Mouse (Mus musculus): ENCODE measurements around the gene Fibp. TPM values are rescaled to one million over a fixed set of nuclear protein-coding genes. Genes with fewer than 3 reads are reported as not detected.

The Fibp gene
- total RNA-seq (2021): 10 to 100 TPM; 35.2 to 41.5 TPM
- long read RNA-seq, experiment 1, transcript Fibp-205 (10 exons, 1,209 nt): major isoform, 9 of 26 reads
- long read RNA-seq, experiment 1, partial matches to known transcripts: 11 of 26 reads
- long read RNA-seq, experiment 1, other reads (novel, unspliced or antisense): 3 of 26 reads
- long read RNA-seq, experiment 2, transcript Fibp-205 (10 exons, 1,209 nt): major isoform, 9 of 22 reads
- long read RNA-seq, experiment 2, partial matches to known transcripts: 13 of 22 reads
- long read RNA-seq, experiment 2, other reads (novel, unspliced or antisense): 0 of 22 reads

GRCm38 (mm10) chr19:5460465-5460911, at the start of gene Fibp:
Gene Fibp, plus strand, starts transcription at chr19:5460615.
- intact Hi-C loops (cut with DNase I): loop anchor here (5.0 kb wide), 1 partner anchor 107 kb away; the partner anchor contains the start of gene Ap5b1
- DNase-seq: peak; percentile 78 to 89

DNA sequence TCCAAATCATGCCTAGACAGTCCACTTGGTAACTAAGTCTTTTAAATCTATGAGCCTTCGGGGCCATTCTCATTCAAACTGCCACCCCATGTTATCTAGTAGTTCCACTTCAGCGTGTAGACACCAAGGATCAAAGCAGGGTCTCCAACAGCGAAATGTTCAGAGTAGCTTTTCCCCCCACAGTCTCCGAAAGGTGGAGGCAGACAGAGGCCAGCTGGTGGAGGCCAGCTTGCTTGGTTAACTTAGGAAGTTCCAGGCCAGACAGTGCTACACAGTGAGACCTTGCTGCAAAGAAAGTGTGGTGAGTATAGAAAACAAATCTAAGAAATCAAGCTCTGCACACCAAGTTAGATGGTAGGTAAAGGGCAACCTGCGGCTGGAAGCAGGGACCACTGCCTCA, 49.8 kb upstream of the Fibp start:
- no peak for DNase-seq
- intact Hi-C loops (cut with DNase I): no loop called here

- intact Hi-C loops (cut with DNase I): no loop called here
- DNase-seq: no peak
These were observed 48.5 kb upstream of the Fibp start for GRCm38 (mm10) chr19:5411961-5412360.

GRCm38 (mm10) chr19:5413840-5414239, 46.6 kb upstream of the Fibp start:
- intact Hi-C loops (cut with DNase I): no loop called here
- no peak for DNase-seq

GRCm38 (mm10) chr19:5414534-5414957, 45.9 kb upstream of the Fibp start:
- DNase-seq: no peak
- intact Hi-C loops (cut with DNase I): no loop called here

GRCm38 (mm10) chr19:5418750-5419466, 41.5 kb upstream of the Fibp start:
- intact Hi-C loops (cut with DNase I): no loop called here
- DNase-seq: no peak

GRCm38 (mm10) chr19:5419630-5420029, 40.8 kb upstream of the Fibp start:
- intact Hi-C loops (cut with DNase I): no loop called here
- no peak for DNase-seq

DNA sequence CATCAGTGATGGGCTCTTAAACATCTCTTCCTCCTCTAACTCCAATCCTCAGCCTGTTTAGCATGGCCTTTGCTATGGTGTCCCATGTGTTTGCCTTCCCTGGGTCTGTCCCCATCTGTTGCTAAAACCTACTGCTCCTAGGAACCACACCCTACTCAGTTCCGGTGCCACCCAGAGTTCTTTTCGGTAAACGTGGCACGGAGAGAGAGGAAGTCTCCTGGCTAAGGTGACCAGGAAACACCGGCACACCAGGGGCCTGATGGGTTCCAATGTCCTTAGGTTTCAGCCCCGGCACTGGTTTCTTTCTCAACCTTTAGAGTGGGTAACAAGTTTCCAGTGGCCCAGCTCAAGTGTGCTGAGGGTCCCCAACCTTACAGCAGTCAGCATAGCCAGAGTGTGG, 39.8 kb upstream of the Fibp start:
- intact Hi-C loops (cut with DNase I): no loop called here
- no peak for DNase-seq

GRCm38 (mm10) chr19:5421784-5422183, 38.6 kb upstream of the Fibp start:
- intact Hi-C loops (cut with DNase I): no loop called here
- DNase-seq: no peak

GRCm38 (mm10) chr19:5422267-5422666, 38.1 kb upstream of the Fibp start:
- no peak for DNase-seq
- intact Hi-C loops (cut with DNase I): no loop called here

DNA sequence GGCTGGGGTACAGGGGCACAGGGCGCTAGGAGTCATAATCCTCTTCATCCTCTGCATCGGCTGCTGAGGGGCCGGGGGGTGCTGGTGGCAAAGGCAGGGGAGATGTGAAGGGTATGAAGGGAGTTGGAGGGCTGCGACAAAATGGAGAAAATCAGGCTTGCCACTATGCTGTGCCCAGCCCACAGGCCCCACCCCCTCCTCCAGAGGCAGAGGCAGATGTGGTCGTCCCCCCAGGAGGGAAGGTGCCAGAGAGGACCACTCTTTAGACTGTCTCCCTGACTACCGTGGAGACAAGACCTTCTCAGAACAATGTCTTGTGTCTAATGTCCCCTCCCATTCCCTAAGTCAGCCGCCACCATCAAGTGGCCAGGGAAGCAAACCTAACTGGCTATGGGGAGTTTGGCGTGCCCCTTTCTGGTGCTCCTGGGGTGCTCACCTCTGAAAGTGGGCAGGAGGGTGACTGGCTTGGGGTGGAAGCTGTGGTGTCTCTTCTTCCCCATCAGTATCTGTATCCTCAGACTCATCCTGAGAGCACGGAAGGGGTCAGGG, 37.4 kb upstream of the Fibp start:
- DNase-seq: no peak
- intact Hi-C loops (cut with DNase I): no loop called here

DNA sequence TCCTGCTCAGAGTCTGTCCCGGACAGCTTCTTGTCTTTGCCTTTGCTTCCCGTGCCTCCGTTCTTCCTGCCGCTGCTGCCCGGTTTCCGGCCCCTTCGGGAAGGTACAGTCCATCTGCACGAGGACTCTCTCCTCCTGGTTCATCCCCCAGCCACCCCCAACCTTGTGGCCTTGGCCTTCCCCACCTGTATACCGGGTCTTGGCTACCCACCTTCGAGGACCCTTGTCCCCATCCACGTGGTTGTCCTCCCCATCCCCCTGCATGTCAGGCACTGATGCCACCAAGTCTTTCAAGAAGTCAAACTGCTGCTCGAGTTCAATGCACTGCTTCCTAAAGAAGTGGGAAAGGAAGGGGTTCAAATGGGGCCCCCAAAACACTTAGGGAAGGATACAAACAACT, 36.9 kb upstream of the Fibp start:
- intact Hi-C loops (cut with DNase I): no loop called here
- DNase-seq: no peak

DNA sequence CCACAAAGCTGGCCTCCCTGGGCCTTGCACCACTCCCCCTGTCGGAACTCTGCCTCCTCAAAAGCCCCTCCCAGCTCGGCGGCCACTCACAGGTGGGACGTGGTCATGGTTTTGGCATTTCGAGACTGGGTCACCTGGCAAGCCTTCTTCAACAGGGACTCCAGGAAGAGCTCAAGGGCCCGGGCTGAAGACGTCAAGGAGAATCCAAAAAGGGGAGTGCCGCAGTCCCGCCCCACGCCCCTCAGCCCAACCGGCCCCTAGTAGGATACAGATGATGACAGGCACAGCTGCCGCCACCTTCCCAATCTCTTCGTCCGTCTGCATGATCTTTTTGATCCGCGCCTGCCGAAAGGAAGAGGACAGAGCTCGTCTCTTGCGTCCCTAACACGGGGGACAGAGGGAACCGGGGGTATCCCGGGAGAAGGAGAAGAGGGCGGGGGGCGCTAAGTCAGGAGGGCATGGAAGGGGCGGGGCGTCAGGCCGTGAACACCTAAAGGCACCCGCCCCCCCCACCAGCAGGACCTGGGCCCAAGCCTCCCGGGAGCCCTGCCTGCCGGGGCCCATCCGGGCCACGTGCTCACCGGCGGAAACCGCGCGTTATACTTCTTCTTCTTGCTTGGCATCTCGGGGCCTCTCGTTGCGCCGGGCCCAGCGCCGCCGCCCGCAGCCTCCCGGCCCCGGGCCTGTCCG, 36.2 kb upstream of the Fibp start:
- intact Hi-C loops (cut with DNase I): no loop called here

DNA sequence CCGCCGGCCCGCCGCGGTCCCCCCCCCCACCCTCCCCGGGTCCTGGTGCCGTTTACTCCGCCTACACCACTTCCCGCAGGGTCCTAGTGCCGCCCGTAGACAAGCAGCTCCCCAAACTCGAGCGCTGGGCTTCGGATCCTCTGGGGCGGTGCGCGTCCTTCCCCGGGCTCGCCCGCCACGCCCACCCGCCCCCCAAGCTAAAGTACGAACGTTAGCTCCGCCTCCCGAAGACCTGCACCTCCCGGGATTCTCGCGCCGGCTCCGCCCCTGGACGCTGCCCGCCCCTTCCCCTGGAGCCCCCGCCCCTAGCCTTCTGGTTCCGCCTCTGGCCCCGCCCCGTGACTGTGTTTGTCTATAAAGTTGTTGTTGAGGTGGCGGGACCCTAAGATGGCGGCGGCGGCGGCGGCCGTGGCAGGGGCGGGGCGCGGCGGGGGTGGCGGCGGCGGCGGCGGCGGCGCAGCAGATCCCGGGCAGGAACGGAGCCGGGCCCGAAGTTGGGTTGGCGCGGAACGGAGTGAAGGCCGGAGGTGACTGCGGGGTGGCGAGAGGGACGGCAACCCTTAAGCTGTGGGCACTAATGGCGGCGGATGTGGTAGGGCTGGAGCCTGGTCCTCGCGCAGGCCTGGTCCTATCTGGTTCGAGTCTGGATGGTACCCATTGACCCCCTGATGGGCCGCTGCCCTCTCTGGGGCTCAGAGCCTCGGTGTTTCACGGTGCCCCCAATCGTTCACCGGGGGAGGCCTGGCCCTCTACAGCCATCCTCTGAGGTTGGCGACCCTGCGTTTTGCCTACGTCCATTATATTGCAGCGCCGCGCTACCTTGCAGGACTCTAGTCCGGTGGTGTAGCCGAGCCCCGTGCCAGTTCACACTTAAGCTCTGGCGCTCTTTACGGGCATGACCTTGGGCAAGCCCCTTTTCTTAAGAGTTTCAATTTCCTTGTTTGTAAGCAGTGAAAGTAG, 35.4 kb upstream of the Fibp start, which contains the start of the genes Drap1 and AI837181:
Gene Drap1 (minus strand): TSS at position 198 of the 960 bp plus-strand sequence.
Gene AI837181 (plus strand): TSS at position 363 of the 960 bp plus-strand sequence.
- intact Hi-C loops (cut with DNase I): no loop called here

More for the DNA sequence above, 36.2 kb upstream of the Fibp start:
- DNase-seq: peak; percentile 65 to 73

GRCm38 (mm10) chr19:5425906-5426565, 34.4 kb upstream of the Fibp start:
- intact Hi-C loops (cut with DNase I): no loop called here
- no peak for DNase-seq

More for the DNA sequence above, 35.4 kb upstream of the Fibp start, which contains the start of the genes Drap1 and AI837181:
- peak; percentile 90 to 95 for DNase-seq

DNA sequence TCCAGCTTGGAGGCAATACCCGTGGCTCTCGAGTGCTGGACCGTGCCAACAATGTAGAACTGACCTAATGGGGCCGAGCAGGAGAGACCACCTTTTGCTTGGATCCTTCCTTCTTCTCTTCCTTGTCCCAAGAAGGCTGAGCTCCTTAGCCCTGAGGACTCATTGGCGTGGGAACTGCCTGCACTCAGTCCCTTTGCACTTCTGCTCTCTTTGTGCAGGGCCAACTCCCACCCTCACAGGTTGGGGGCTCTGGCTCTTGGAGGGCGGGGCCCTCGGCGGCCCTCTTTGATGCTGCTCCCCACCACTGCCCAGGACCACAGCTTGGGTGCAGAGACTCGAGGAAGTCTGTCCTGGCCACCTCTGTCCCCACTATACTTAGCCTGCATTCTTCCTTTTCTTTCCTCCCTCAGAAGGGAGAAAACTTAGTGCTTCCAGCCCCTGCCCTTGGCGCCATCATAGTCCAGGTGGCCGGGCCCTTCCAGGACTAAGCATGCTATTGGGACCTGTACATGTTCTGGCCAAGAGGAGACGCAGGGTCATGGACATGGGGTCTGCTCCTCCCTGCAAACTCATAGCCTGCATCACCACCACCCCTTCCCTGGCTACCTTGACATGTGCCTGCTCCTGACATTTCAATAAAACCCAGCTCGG, 33.6 kb upstream of the Fibp start:
- intact Hi-C loops (cut with DNase I): no loop called here

DNA sequence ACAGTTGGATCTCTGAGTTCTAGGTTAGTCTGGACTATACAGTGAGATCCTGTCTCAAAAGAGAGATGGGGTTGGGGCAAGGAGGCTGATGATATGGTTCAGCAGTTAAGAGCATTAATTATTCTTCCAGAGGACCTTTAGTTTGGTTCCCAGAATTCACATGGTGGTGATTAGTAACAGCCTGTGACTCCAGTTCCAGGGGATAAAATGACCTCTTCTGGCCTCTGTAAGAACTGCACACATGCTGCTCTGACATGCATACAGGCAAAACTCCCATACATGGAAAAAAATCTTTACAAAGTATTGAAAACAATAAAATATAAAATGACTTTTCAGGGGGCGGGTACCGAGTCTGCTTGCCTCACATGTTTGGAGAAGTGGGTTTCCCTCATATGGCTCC, 32.3 kb upstream of the Fibp start:
- intact Hi-C loops (cut with DNase I): no loop called here
- no peak for DNase-seq

More for the DNA sequence above, 33.6 kb upstream of the Fibp start:
- DNase-seq: no peak

DNA sequence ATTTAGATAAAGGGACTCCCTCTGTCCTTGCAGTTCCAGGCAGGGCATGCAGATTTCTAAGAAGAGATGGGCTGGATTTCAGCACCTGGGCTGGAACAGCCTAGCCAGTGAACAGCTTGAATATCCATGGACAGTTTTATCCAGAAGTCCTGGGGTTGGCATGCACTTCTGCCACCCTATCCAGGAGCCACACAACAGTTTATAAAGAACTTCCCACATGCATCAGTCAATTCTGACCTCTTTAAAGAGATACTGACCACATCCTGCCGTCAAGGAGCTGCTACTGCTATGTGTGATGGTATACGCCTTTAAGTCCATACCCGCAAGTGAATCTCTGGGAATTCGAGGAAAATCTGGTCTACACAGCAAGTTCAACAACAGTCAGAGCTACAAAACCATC, 31.2 kb upstream of the Fibp start:
- DNase-seq: no peak
- intact Hi-C loops (cut with DNase I): no loop called here

Measured in gastrocnemius, postnatal 36 days (tissue).